Comparison of ENCODE assay signal across 8 mouse cellular contexts in the genomic region with DNA sequence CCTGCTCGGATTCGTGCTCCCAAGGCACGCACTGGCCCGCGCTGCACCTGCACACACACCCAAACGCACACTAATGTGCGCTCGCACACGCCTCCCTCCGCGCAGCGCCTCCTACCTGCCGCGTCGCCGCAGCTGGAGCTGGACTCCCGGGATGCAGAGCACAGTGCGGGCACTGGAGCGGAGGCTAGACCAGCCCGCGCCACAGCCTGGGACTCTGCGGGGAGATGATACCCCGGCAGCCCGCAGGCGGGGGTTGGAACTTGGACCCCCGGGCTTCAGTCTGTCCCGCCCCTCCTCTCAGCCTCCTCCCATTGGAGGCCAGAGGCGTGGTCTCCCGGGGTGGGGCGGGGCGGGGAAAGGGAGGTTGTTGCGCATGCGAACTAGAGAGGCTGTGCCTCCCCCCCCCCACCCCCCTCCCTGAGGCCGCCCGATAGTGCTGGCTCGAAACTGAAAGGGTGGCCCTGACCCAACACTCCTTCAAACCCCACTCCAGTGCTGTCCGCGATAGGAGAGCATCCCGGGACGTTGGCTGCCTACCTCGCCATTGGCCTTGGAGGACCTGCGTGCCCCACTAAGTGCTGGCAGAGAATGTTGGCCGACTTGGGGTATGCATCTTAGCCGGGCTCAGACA. TPM values are rescaled to one million over a fixed set of nuclear protein-coding genes. Genes with fewer than 3 reads are reported as not detected.
DNase-seq lines count a peak whose midpoint lies in the region; ATAC-seq and TF ChIP-seq lines count a peak whose summit lies in the region.

A gene (minus strand): TSS at position 346 of the 631 bp plus-strand sequence.

- peak within 1 kb of the TSS; percentile 58 for H3K27ac ChIP-seq in embryonic facial prominence, embryonic 15.5 days (replicated peaks)
- H3K27ac ChIP-seq in heart, embryonic 13.5 days (replicated peaks): peak within 1 kb of the TSS; percentile 48
- peak within 1 kb of the TSS; percentile 85 for H3K27ac ChIP-seq in kidney, postnatal 0 days
- H3K27ac ChIP-seq in liver, embryonic 12.5 days: peak within 1 kb of the TSS; percentile 98

- H3K4me2 ChIP-seq in embryonic facial prominence, embryonic 15.5 days (replicated peaks): peak within 1 kb of the TSS; percentile 82
- peak within 1 kb of the TSS; percentile 87 for H3K4me2 ChIP-seq in heart, embryonic 13.5 days
- peak within 1 kb of the TSS; percentile 91 for H3K4me2 ChIP-seq in kidney, postnatal 0 days (ENCODE audit: low read length)
- H3K4me2 ChIP-seq in liver, embryonic 12.5 days: peak within 1 kb of the TSS; percentile 89

- H3K9me3 ChIP-seq in E14TG2a.4 (ENCODE audit: low read length): no peaks in the 10 kb centered on the region
- no peaks in the 10 kb centered on the region for H3K9me3 ChIP-seq in embryonic facial prominence, embryonic 15.5 days (replicated peaks)
- H3K9me3 ChIP-seq in heart, embryonic 13.5 days: no peaks in the 10 kb centered on the region
- H3K9me3 ChIP-seq in kidney, postnatal 0 days (replicated peaks; ENCODE audit: low read length): no peaks in the 10 kb centered on the region
- H3K9me3 ChIP-seq in liver, embryonic 12.5 days (replicated peaks): no peaks in the 10 kb centered on the region

- peak; percentile 82 for ATAC-seq in embryonic facial prominence, embryonic 15.5 days (ENCODE audit: insufficient number of reproducible peaks, low FRiP score, low TSS enrichment, low read depth)
- peak; percentile 85 for ATAC-seq in heart, embryonic 13.5 days (ENCODE audit: extremely low read depth, insufficient number of reproducible peaks, low FRiP score, low TSS enrichment)
- peak; percentile 78 for ATAC-seq in kidney, postnatal 0 days (replicated peaks; ENCODE audit: low FRiP score, low read depth)
- peak; percentile 74 for ATAC-seq in liver, embryonic 12.5 days

- H3K4me3 ChIP-seq in E14TG2a.4 (replicated peaks; ENCODE audit: low read length): peak within 1 kb of the TSS; percentile 92
- peak within 1 kb of the TSS; percentile 89 for H3K4me3 ChIP-seq in embryonic facial prominence, embryonic 15.5 days (replicated peaks)
- peak within 1 kb of the TSS; percentile 86 for H3K4me3 ChIP-seq in heart, embryonic 13.5 days
- peak within 1 kb of the TSS; percentile 85 for H3K4me3 ChIP-seq in kidney, postnatal 0 days (replicated peaks; ENCODE audit: low read depth, low read length)
- peak within 1 kb of the TSS; percentile 85 for H3K4me3 ChIP-seq in liver, embryonic 12.5 days

- TF ChIP-seq CTCF in E14TG2a.4 (conservative IDR thresholded peaks at IDR 0.05; ENCODE audit: low read length): no peak
- peak; percentile 68 for TF ChIP-seq CTCF in kidney, postnatal 0 days (IDR thresholded peaks at IDR 0.05; ENCODE audit: low read depth)

- 2% methylated on average over 42 of the region's 44 CpGs for WGBS in embryonic facial prominence, embryonic 15.5 days
- WGBS in heart, embryonic 13.5 days: under 1% methylated on average over 42 of the region's 44 CpGs
- WGBS in kidney, postnatal 0 days: 2% methylated on average over 39 of the region's 44 CpGs
- 3% methylated on average over 42 of the region's 44 CpGs for WGBS in liver, embryonic 12.5 days (ENCODE audit: insufficient replicate concordance)

- DNase-seq in brain, adult 2 months (ENCODE audit: low read depth, low spot score): peak; percentile 91
- DNase-seq in kidney, postnatal 0 days (ENCODE audit: low spot score): peak; percentile 83
- peak; percentile 92 for DNase-seq in naive thymus-derived CD4-positive, alpha-beta T cell, adult 2 months (ENCODE audit: low read depth)
- DNase-seq in telencephalon, adult 2 months (ENCODE audit: low read depth, low spot score): peak; percentile 52

- H3K36me3 ChIP-seq in E14TG2a.4 (ENCODE audit: insufficient read depth, low read length): no peaks in the 10 kb centered on the region; the same call in 1 of the 2 replicates
- H3K36me3 ChIP-seq in embryonic facial prominence, embryonic 15.5 days: no peaks in the 10 kb centered on the region
- no peaks in the 10 kb centered on the region for H3K36me3 ChIP-seq in heart, embryonic 13.5 days
- no peaks in the 10 kb centered on the region for H3K36me3 ChIP-seq in kidney, postnatal 0 days (ENCODE audit: insufficient read depth, low read length)
- H3K36me3 ChIP-seq in liver, embryonic 12.5 days: 0 out of 2 replicates have a peak, but pooled peaks cover 3% of the 10 kb centered on the region

- no peaks in the 10 kb centered on the region for H3K27me3 ChIP-seq in E14TG2a.4 (ENCODE audit: insufficient read depth, low read length)
- no peaks in the 10 kb centered on the region for H3K27me3 ChIP-seq in embryonic facial prominence, embryonic 15.5 days
- H3K27me3 ChIP-seq in heart, embryonic 13.5 days (replicated peaks): no peaks in the 10 kb centered on the region
- no peaks in the 10 kb centered on the region for H3K27me3 ChIP-seq in kidney, postnatal 0 days (ENCODE audit: insufficient read depth, low read length)
- H3K27me3 ChIP-seq in liver, embryonic 12.5 days (replicated peaks): no peaks in the 10 kb centered on the region

- H3K4me1 ChIP-seq in E14TG2a.4 (replicated peaks; ENCODE audit: low read depth, low read length): peaks cover 61% of the 10 kb centered on the region
- peaks cover 22% of the 10 kb centered on the region for H3K4me1 ChIP-seq in embryonic facial prominence, embryonic 15.5 days
- peaks cover 36% of the 10 kb centered on the region for H3K4me1 ChIP-seq in heart, embryonic 13.5 days
- peaks cover 12% of the 10 kb centered on the region; the same call in 1 of the 2 replicates for H3K4me1 ChIP-seq in kidney, postnatal 0 days (replicated peaks; ENCODE audit: insufficient read depth, low read length)
- peaks cover 69% of the 10 kb centered on the region for H3K4me1 ChIP-seq in liver, embryonic 12.5 days

- peak within 1 kb of the TSS; percentile 50 for H3K9ac ChIP-seq in embryonic facial prominence, embryonic 15.5 days
- peak within 1 kb of the TSS; percentile 82 for H3K9ac ChIP-seq in heart, embryonic 13.5 days
- H3K9ac ChIP-seq in kidney, postnatal 0 days (ENCODE audit: low read depth, low read length): peak within 1 kb of the TSS; percentile 72
- peak within 1 kb of the TSS; percentile 87 for H3K9ac ChIP-seq in liver, embryonic 12.5 days

RNA-seq across cellular contexts. Expression of the gene that starts here (rescaled TPM):
- polyA plus RNA-seq in embryonic facial prominence, embryonic 15.5 days (2015; fragmentation: Nextera tagmentation; extraction: Ambion mirVana): 9.2 and 11.2 TPM in 2 replicates
- 3.8 and 4.0 TPM in 2 replicates for polyA plus RNA-seq in heart, embryonic 13.5 days (2015; fragmentation: Nextera tagmentation; extraction: Ambion mirVana)
- polyA plus RNA-seq in kidney, postnatal 0 days (2015; fragmentation: Nextera tagmentation; extraction: Ambion mirVana): 12.9 and 13.0 TPM in 2 replicates
- 20.0 and 23.5 TPM in 2 replicates for polyA plus RNA-seq in liver, embryonic 12.5 days (2016; fragmentation: Nextera tagmentation; extraction: Ambion mirVana)

Comparison
In these comparisons a context has a peak if more than half of its experiments do, and no peak if none do; other contexts are left out.
1. Peak in every context shown above with its lines: DNase-seq, ATAC-seq, H3K4me3 ChIP-seq and H3K27ac ChIP-seq.
2. H3K27ac ChIP-seq: peak in every context shown above with its lines; median percentile 98 in liver, embryonic 12.5 days; 85 in kidney, postnatal 0 days; 58 in embryonic facial prominence, embryonic 15.5 days; 48 in heart, embryonic 13.5 days.